Mouse (Mus musculus) heart, embryonic 11.5 days (tissue): ENCODE data around the gene Svep1. TPM values are rescaled to one million over a fixed set of nuclear protein-coding genes. Genes with fewer than 3 reads are reported as not detected.
A peak's percentile ranks its signal among the peaks of the same experiment; 100 is the strongest.

Source experiments
- ATAC-seq: fragments of 200-750 bp; cut with Nextera tagmentation; replicated peaks from 2 replicates; pipeline ENCODE4 v1.8.0; 2017; ENCODE audit warnings: moderate library complexity; ENCODE audit not compliant: insufficient number of reproducible peaks, low FRiP score, low TSS enrichment
- H3K27ac ChIP-seq: fragments of 300-500 bp; sonication (generic); 2 replicates; pipeline ENCODE4 v1.5.1; 2014; ENCODE audit warnings: mild to moderate bottlenecking, low read depth, low read length
- H3K27me3 ChIP-seq: fragments of 300-500 bp; sonication (generic); 2 replicates; pipeline ENCODE4 v1.6.1; 2014; ENCODE audit warnings: mild to moderate bottlenecking, low read length, mixed read lengths; ENCODE audit not compliant: control insufficient read depth, insufficient read depth
- H3K36me3 ChIP-seq: fragments of 300-500 bp; sonication (generic); 2 replicates; pipeline ENCODE4 v1.6.1; 2014; ENCODE audit warnings: mild to moderate bottlenecking, low read length, moderate library complexity, mixed read lengths; ENCODE audit not compliant: control insufficient read depth, insufficient read depth
- H3K4me1 ChIP-seq: fragments of 300-500 bp; sonication (generic); 2 replicates; pipeline ENCODE4 v1.6.1; 2014; ENCODE audit warnings: low read length; ENCODE audit not compliant: control insufficient read depth, insufficient read depth
- H3K4me2 ChIP-seq: fragments of 300-500 bp; sonication (generic); 2 replicates; pipeline ENCODE4 v1.6.1; 2014; ENCODE audit warnings: mild to moderate bottlenecking, moderate library complexity
- H3K4me3 ChIP-seq: fragments of 300-500 bp; sonication (generic); 2 replicates; pipeline ENCODE4 v1.5.1; 2014; ENCODE audit warnings: low read depth, low read length
- H3K9ac ChIP-seq: fragments of 300-500 bp; sonication (generic); 2 replicates; pipeline ENCODE4 v1.6.1; 2014; ENCODE audit warnings: mild to moderate bottlenecking, low read depth, low read length, moderate library complexity
- H3K9me3 ChIP-seq: fragments of 300-500 bp; sonication (generic); replicated peaks from 2 replicates; pipeline ENCODE4 v1.6.1; 2016; ENCODE audit warnings: low read length; ENCODE audit not compliant: control insufficient read depth
- WGBS: fragments of 180-500 bp; shearing (Covaris S2); extraction: QIAGEN DNeasy Blood & Tissue Kit; methylation state at CpG from one replicate; pipeline ENCODE4 v1.1.7; 2014; ENCODE audit not compliant: insufficient replicate concordance; 5-methylcytosine and 5-hydroxymethylcytosine counted together
- polyA plus RNA-seq: library from polyadenylated mRNA; unstranded; fragments of >200 nt; fragmentation: Nextera tagmentation; extraction: Ambion mirVana; gene quantifications from 2 replicates; pipeline ENCODE4 v1.2.1, GENCODE M21; 2014

The Svep1 gene
- polyA plus RNA-seq, 1 experiment from 2014 or later, result 2.1 TPM

- H3K9ac ChIP-seq, result no peak overlapping the region
- H3K4me2 ChIP-seq, result no peak overlapping the region
- 90% methylated on average over 2 of the region's 2 CpGs for WGBS
- no peaks in the 10 kb centered on the region for H3K4me1 ChIP-seq
- H3K4me3 ChIP-seq, result no peak overlapping the region
- no peaks in the 10 kb centered on the region for H3K27me3 ChIP-seq
- no peaks in the 10 kb centered on the region for H3K36me3 ChIP-seq
- no peak for ATAC-seq
- H3K27ac ChIP-seq, result no peak overlapping the region
- H3K9me3 ChIP-seq, result no peaks in the 10 kb centered on the region
Measured at GRCm38 (mm10) chr4:58040093-58040492, 166.6 kb downstream of the Svep1 start.

GRCm38 (mm10) chr4:58037096-58037705 lies 169.5 kb downstream of the Svep1 start:
- no peaks in the 10 kb centered on the region for H3K36me3 ChIP-seq
- ATAC-seq, result no peak
- no peaks in the 10 kb centered on the region for H3K9me3 ChIP-seq
- 81% methylated on average over 6 of the region's 6 CpGs for WGBS
- H3K27ac ChIP-seq, result no peak overlapping the region
- no peak overlapping the region for H3K4me2 ChIP-seq
- no peaks in the 10 kb centered on the region for H3K27me3 ChIP-seq
- H3K4me1 ChIP-seq, result no peaks in the 10 kb centered on the region
- H3K4me3 ChIP-seq, result no peak overlapping the region
- no peak overlapping the region for H3K9ac ChIP-seq

- H3K9me3 ChIP-seq, result no peaks in the 10 kb centered on the region
- peak overlapping the region; percentile 54 for H3K4me2 ChIP-seq
- no peaks in the 10 kb centered on the region for H3K4me1 ChIP-seq
- H3K27ac ChIP-seq, result no peak overlapping the region
- no peaks in the 10 kb centered on the region for H3K36me3 ChIP-seq
- ATAC-seq, result no peak
- H3K4me3 ChIP-seq, result peak overlapping the region; percentile 4; the same call in 1 of the 2 replicates
- no peaks in the 10 kb centered on the region for H3K27me3 ChIP-seq
- H3K9ac ChIP-seq, result no peak overlapping the region
- WGBS, result 40% methylated on average over 13 of the region's 13 CpGs
Measured at GRCm38 (mm10) chr4:58034663-58035062, 172.0 kb downstream of the Svep1 start.

DNA sequence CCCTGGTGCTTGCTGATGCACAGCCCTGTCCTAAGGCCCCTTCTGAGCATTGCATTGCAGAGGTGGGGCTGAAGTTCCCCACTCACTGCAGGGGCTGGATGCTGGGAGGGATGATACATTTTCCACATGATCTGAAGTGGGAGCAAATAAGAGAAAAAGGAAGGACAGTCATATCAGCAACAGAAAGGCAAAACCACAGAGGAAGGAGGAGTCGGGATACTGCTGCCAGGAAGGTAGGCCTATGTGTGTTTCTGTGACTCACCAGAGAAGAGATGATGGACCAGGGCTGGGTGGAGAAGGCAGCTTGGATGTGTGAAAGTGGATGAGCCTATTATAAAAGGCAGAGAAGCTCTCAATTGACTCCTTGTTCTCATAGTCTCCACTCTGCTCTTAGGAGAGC lies 173.9 kb downstream of the Svep1 start:
- Histone ChIP-seq H3K27me3 (no peaks in the 10 kb centered on the region), H3K27ac (no peak overlapping the region), H3K36me3 (no peaks in the 10 kb centered on the region), H3K9me3 (no peaks in the 10 kb centered on the region), H3K4me3 (no peak overlapping the region), H3K4me1 (no peaks in the 10 kb centered on the region), H3K9ac (no peak overlapping the region), H3K4me2 (no peak overlapping the region)
- 57% methylated on average over 1 of the region's 1 CpGs for WGBS
- no peak for ATAC-seq

- Histone ChIP-seq H3K4me3 (no peak within 1 kb of the TSS), H3K27ac (no peak within 1 kb of the TSS), H3K27me3 (no peaks in the 10 kb centered on the region), H3K4me1 (no peaks in the 10 kb centered on the region), H3K9ac (no peak within 1 kb of the TSS), H3K4me2 (no peak within 1 kb of the TSS), H3K36me3 (no peaks in the 10 kb centered on the region), H3K9me3 (no peaks in the 10 kb centered on the region)
- ATAC-seq, result no peak
- 91% methylated on average over 5 of the region's 5 CpGs for WGBS
Measured at GRCm38 (mm10) chr4:58009024-58009423, 197.6 kb downstream of the Svep1 start, which contains the start of gene Txndc8. Gene Txndc8 (minus strand): TSS chr4:58009124.

GRCm38 (mm10) chr4:58003501-58003900 lies 203.2 kb downstream of the Svep1 start:
- H3K36me3 ChIP-seq, result no peaks in the 10 kb centered on the region

More at GRCm38 (mm10) chr4:58003501-58003900, 203.2 kb downstream of the Svep1 start:
- H3K4me2 ChIP-seq, result no peak overlapping the region
- no peak overlapping the region for H3K27ac ChIP-seq
- no peaks in the 10 kb centered on the region for H3K27me3 ChIP-seq
- no peak overlapping the region for H3K9ac ChIP-seq
- no peaks in the 10 kb centered on the region for H3K4me1 ChIP-seq
- H3K4me3 ChIP-seq, result no peak overlapping the region
- no peaks in the 10 kb centered on the region for H3K9me3 ChIP-seq
- no peak for ATAC-seq
- WGBS, result 65% methylated on average over 3 of the region's 3 CpGs

Other genes with a start within 250 kb of the Svep1 start
- gene Txndc8, start 197.7 kb downstream of the Svep1 start, polyA plus RNA-seq, result not detected in 2 replicates
- gene Musk, start 79.1 kb upstream of the Svep1 start, polyA plus RNA-seq, result 0.32 TPM in 1 of 2 replicates, not detected in the other